In the genomic region with DNA sequence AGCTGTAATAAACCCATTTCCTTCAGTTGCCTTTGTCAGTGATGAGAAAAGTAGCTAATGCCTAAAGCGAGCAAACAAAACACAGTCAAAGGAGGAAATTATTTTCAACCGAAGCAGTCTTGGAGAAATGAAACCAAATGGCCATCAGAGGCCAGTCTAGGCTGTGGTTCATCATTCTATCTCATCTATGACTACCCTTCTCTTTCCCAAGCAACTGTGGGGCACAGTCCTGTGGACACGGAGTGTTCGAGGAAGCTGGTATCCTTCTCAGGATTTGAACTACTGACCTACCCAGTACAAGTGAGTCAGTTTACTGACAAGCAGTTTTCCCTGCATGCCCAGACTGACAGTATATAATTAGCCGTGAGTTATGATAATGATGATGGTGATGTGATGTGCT, we compare ENCODE assay signal across 21 mouse cellular contexts.
"Had no signal": no experiment of that assay in that cellular context is flagged by ENCODE, and none has a peak within 500 bp of the region (broad histone marks: within the 10 kb centered on the region; RNA-seq: fewer than 3 reads in every experiment).

No protein-coding gene starts in this region.

- DNase-seq: liver, postnatal 0 days; lung, adult 2 months; lung, postnatal 14 days; lung, postnatal 4 days; midbrain, embryonic 14.5 days; retina, postnatal 1 day; right cerebral cortex, adult 18-20 months; right cerebral cortex, postnatal 25 days; right cerebral cortex, postnatal 4 days; spleen, adult 18-20 months; thymus, adult 18-20 months; thymus, postnatal 14 days; thymus, postnatal 36 days had no signal

- H3K27me3 ChIP-seq: lung, embryonic 15.5 days; midbrain, embryonic 12.5 days; neural tube, embryonic 13.5 days; neural tube, embryonic 15.5 days had no signal

- H3K4me1 ChIP-seq: lung, embryonic 15.5 days; midbrain, embryonic 10.5 days; midbrain, embryonic 12.5 days; neural tube, embryonic 13.5 days; neural tube, embryonic 15.5 days had no signal

- ATAC-seq: liver, postnatal 0 days; lung, postnatal 0 days; midbrain, embryonic 16.5 days had no signal

- H3K36me3 ChIP-seq: lung, embryonic 15.5 days; midbrain, embryonic 10.5 days; midbrain, embryonic 12.5 days; neural tube, embryonic 13.5 days; neural tube, embryonic 15.5 days had no signal

- H3K9me3 ChIP-seq: lung, embryonic 15.5 days; midbrain, embryonic 12.5 days; neural tube, embryonic 13.5 days; neural tube, embryonic 15.5 days had no signal

- H3K27ac ChIP-seq: lung, embryonic 15.5 days; midbrain, embryonic 10.5 days; midbrain, embryonic 12.5 days; neural tube, embryonic 13.5 days; neural tube, embryonic 15.5 days had no signal

- H3K4me3 ChIP-seq: lung, embryonic 15.5 days; midbrain, embryonic 10.5 days; midbrain, embryonic 12.5 days; myocyte; neural tube, embryonic 13.5 days; neural tube, embryonic 15.5 days had no signal
